Mouse (Mus musculus) splenic B cell, adult 2 months (primary cell): ENCODE data around the gene Esr1.
A peak's percentile ranks its signal among the peaks of the same experiment; 100 is the strongest.
"Not testable (repeated sequence)": the region's sequence is repeated elsewhere in the genome, so short reads cannot be mapped to it uniquely, and the experiment has no call there.

Source experiments
- DNase-seq: peaks from one replicate; pipeline ENCODE4 v3.0.0-alpha.2; 2011; ENCODE audit warnings: low read depth, low spot score
- H3K27me3 ChIP-seq: 2 replicates; pipeline ENCODE4 v1.6.1; 2012; ENCODE audit warnings: mild to moderate bottlenecking, low read length, moderate library complexity, mixed read lengths; ENCODE audit not compliant: control insufficient read depth, poor library complexity, insufficient read depth, severe bottlenecking
- H3K36me3 ChIP-seq: 2 replicates; pipeline ENCODE4 v1.6.1; 2012; ENCODE audit warnings: mild to moderate bottlenecking, low read length, moderate library complexity, mixed read lengths; ENCODE audit not compliant: control insufficient read depth, poor library complexity, insufficient read depth, severe bottlenecking

Gene Esr1

DNA sequence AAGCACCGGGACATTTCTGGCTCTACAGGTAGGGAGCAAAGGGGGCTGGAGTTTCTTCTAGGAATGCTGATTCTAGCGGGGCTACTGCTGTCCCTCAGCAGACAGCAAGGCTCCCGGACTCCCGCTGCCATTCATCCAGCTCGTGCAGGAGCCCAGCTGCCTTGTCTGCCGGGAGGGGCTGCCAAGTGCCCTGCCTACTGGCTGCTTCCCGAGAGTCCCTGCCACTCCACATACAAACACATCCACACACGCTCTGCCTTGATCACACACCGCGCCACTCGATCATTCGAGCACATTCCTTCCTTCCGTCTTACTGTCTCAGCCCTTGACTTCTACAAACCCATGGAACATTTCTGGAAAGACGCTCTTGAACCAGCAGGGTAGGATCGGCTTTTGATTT, 98.5 kb downstream of the Esr1 start:
- H3K36me3 ChIP-seq = no peaks in the 10 kb centered on the region
- no peak for DNase-seq
- no peaks in the 10 kb centered on the region for H3K27me3 ChIP-seq

DNA sequence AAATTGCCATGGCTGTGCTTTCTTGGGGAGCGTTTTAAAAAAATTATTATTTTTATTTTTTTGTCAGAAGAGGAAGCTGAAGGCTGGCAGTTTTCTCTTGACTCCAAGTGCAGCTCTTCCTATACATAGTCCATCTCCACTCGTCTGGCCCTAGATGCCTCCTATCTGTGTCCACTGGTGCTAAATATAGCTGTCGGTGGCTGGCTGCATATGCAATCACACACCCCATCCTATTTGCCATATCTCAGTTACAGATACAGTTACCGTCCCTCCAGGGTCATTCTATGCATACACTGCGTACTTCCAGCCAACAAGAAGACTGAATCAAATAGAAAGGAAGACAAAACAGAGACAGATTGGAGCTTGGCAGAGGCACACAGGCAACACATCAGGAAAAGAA, 100.0 kb downstream of the Esr1 start:
- Histone ChIP-seq H3K36me3 (no peaks in the 10 kb centered on the region), H3K27me3 (no peaks in the 10 kb centered on the region)
- DNase-seq = no peak

DNA sequence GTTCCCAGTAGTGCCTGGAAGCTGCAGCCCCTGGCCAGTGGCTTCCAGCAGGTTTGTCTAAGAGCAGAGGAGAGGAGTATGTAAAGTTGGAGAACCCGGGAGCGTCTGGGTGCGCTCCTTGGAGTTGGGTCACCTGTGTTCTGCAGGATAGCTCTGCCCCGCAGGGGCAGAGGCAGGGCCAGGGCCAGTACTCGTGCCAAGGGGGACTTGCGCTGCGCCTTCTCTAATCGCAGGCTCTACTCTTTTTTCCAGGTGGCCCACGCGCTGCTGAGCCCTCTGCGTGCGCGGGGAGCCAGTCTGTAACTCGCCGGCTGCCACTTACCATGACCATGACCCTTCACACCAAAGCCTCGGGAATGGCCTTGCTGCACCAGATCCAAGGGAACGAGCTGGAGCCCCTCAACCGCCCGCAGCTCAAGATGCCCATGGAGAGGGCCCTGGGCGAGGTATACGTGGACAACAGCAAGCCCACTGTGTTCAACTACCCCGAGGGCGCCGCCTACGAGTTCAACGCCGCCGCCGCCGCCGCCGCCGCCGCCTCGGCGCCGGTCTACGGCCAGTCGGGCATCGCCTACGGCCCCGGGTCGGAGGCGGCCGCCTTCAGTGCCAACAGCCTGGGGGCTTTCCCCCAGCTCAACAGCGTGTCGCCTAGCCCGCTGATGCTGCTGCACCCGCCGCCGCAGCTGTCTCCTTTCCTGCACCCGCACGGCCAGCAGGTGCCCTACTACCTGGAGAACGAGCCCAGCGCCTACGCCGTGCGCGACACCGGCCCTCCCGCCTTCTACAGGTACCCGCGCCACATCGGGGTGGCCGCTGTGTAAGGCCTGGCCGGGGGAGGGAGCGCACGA, 100.9 kb downstream of the Esr1 start:
- H3K27me3 ChIP-seq = no peaks in the 10 kb centered on the region
- no peaks in the 10 kb centered on the region for H3K36me3 ChIP-seq
- peak; percentile 18 for DNase-seq

DNA sequence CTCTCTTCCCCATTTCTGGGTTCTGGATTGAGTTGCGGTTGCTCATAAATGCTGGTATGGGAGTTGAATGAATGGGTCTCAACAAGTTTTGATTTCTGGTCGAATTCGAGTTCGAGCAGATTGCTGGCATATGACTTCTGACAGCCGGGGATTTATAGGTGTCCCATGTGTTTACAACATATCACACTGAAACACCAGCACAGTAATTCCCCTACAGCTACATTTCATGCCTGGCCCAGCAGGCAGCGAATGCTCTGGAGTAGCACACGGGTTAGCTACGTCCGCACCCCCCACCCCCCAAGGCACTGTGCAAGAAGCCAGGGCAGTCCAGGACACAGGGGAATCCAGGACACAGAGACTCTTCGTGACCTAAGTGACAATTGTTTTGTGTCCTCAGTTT, 102.0 kb downstream of the Esr1 start:
- Histone ChIP-seq H3K27me3 (no peaks in the 10 kb centered on the region), H3K36me3 (no peaks in the 10 kb centered on the region)

DNA sequence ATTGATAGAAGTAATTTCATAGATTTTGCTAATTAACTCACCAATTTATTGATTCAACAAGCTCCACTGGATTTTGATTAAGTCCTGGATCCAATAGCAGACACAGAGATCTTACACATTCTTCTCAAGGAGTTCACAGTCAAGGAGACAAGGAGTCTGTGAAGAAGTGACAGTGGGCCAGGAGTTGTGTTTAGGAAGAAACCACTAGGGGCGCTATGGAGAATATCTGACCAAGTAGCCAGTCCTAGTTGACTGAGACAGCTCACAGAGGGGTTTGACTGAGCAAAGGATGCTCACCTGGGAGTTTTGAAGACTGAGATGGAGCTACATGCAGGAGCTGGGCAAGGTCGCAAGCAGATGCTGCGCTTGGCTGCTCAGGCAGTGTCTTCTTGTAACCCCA, 113.5 kb downstream of the Esr1 start:
- peak; percentile 54 for DNase-seq
- Histone ChIP-seq H3K27me3 (no peaks in the 10 kb centered on the region), H3K36me3 (no peaks in the 10 kb centered on the region; the same call in 1 of the 2 replicates)

More for the DNA sequence above, 102.0 kb downstream of the Esr1 start:
- no peak for DNase-seq

DNA sequence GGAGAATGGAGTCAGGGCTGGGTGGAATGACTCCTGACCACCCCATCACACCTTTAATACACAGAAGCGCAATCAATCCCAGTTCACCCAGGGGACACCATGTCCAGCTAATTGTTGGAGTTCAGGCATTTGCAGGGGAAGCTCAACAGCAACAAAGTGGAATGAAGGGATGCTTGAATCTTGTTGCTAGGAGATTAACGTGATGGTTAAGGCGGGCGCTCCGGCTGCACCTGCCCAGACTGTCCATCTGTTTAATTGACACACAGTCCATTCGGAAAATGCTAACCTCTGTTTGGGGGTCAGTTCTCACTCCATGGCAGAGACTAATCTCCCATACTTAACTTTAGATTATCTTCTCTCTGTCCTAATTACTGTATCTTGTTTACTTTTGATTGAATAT, 114.7 kb downstream of the Esr1 start:
- no peaks in the 10 kb centered on the region for H3K27me3 ChIP-seq
- no peaks in the 10 kb centered on the region; the same call in 1 of the 2 replicates for H3K36me3 ChIP-seq
- DNase-seq = no peak

DNA sequence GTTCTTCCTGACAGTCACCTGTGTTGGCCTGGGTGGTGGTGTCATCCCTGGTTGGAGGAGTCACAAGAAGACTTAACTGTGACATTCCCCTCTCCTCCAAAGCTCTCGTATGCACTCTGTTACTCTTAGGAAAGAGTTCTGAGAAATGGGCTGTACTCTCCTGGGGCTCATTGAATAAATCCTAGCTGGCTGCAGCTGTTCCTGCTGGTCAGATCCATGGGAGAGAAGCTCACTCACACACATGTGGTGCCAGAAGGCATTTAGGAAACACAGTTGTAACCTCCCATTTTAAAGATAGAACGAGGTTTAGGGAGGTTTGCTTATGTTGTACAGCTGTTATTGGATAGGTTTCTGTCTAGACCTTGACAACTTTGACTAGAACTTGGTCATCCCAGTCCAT, 120.9 kb downstream of the Esr1 start:
- no peaks in the 10 kb centered on the region for H3K27me3 ChIP-seq
- no peaks in the 10 kb centered on the region for H3K36me3 ChIP-seq
- DNase-seq = no peak

DNA sequence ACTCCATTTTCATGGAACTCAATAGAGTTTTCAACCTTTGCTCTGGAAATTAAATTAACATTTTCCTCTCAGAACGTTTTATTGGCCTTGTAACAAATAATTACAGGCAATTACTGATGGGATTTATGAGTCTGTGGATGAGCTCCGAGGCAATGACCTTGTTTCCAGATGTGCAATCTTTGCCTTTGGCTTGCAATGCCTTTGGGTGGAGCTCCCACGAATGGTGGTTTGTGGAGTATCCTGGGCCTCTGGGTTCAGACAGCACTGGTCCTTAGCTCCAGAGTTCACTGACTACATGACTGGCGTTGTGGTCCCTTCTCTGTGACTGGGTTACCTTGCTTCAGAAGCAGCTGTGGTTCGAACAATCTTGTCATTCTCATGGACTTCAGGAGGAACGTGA, 122.6 kb downstream of the Esr1 start:
- no peak for DNase-seq
- no peaks in the 10 kb centered on the region for H3K27me3 ChIP-seq
- no peaks in the 10 kb centered on the region for H3K36me3 ChIP-seq

DNA sequence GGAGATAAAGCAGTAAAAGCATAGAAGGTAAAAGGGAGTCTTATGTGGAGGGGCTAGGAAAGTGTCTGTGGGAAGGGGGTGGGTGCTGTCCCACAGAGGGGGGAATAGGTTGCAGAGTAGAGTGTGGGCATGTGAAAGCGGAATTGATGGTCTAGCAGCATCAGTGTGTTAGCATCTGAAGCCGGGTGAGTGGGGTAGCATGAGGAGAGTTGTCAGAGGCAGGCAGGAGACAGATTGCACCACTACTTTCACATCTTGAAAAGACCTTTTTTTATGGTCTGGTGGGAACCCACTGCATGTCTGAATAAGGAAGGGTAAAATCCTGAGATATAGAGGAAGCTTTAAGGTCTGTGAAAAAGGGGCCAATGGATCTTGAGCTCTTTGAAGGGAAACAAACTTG, 123.5 kb downstream of the Esr1 start:
- Histone ChIP-seq H3K36me3 (no peaks in the 10 kb centered on the region), H3K27me3 (no peaks in the 10 kb centered on the region)
- no peak for DNase-seq

DNA sequence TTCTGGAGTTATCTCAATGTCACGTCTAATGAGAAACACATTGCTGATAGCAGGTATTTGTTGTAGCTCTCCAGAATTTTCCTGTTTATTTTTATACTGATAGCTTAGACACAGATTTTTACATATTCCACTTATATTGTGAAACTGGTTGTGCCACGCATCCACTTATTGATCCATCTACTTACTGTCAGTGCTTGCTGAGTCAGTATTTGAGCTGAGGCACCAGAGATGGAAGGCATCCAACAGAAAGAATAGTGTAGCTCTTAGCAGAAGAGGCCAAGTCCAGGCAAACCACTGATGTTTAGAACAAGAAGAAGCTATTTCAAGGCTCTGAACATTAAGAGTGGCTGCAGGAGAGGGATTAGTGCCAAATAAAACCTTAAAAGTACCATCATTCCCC, 126.9 kb downstream of the Esr1 start:
- no peak for DNase-seq
- Histone ChIP-seq H3K27me3 (no peaks in the 10 kb centered on the region), H3K36me3 (no peaks in the 10 kb centered on the region)

DNA sequence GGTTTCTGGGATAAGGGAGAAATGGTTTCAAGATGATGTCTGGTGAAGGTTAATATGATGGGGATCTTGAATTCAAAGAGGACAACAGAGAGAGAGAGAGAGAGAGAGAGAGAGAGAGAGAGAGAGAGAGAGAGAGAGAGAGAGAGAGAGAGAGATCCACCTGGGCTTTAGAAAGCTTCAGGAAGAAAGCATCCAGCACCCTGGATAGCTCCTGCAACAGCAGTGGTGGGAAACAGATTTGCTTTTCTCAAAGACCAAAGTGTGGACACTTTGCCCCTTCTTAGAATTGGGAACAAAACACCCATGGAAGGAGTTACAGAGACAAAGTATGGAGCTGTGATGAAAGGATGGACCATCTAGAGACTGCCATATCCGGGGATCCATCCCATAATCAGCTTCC, 139.7 kb downstream of the Esr1 start:
- not testable (repeated sequence) for DNase-seq, H3K36me3 ChIP-seq, H3K27me3 ChIP-seq

DNA sequence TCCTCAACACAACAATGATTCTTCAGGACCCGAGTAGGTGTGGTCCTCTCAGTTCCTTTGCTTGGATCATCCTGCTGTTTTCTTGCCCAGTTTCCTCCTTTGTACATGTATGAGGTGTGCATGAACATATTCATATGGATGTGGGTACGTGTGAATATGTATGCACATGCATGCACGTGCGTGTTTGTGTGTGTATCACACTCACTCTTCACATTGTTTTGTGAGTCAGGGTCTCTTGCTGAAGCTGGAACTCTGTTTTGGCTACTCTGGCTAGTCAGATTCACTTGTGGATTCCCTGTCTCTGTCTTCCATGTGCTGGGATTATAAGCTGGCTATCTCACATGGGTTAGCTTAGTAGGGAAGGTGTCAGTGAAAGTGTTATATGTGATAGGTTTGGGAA, 141.6 kb downstream of the Esr1 start:
- H3K27me3 ChIP-seq = no peaks in the 10 kb centered on the region
- no peak for DNase-seq
- no peaks in the 10 kb centered on the region for H3K36me3 ChIP-seq

DNA sequence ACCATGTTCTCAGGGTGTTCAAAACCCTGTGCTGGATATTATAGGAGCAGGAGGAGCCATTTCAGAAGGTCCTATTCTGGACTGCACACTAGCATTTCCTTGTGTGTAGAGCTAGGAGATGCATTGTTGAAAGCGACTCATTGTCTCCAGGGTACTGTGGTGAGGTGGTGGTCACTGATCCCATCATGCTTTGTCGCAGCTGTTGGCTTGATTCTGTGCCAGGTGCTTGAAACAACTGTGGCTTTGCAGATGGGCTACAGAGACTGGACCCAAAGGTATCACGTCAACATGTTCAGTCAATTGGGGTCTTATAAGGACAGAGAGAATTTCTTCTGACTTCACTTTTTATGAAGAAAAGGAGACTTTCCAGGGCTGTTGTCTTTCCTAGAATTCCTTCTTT, 164.1 kb downstream of the Esr1 start:
- DNase-seq = no peak
- Histone ChIP-seq H3K27me3 (no peaks in the 10 kb centered on the region), H3K36me3 (no peaks in the 10 kb centered on the region)

DNA sequence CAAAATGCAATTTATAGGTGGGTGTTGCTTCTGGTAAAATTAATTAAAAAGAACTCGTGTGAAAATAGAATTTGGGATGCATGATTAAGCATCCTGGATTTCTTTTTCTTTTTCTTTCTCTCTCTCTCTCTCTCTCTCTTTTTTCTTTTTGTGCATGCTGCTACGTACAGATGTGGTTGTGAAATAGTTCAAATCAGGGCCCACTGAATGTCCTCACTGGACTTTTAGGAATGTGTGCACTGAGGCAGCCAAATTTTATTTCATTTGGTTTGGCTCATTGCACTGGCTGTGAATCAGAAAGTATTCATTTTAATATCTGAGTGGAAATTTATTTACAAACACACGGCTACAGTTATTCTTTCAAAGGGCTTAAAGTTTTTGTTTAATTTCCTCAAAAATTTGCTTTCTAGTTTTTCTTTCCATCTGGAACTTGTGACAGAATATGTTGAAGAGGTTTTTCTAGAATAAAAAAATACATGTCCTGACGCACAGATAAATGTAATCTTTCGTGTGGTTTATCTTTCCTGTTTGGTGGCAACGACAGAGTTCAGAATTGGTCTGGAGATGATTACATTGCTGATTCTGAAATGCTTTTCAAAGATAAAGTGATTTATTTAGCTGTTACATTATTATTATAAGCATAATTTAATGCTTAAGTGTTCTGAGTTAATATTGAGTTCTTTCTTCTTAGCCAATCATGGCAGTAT, 164.8 kb downstream of the Esr1 start:
- H3K36me3 ChIP-seq = no peaks in the 10 kb centered on the region
- DNase-seq = no peak
- no peaks in the 10 kb centered on the region for H3K27me3 ChIP-seq

DNA sequence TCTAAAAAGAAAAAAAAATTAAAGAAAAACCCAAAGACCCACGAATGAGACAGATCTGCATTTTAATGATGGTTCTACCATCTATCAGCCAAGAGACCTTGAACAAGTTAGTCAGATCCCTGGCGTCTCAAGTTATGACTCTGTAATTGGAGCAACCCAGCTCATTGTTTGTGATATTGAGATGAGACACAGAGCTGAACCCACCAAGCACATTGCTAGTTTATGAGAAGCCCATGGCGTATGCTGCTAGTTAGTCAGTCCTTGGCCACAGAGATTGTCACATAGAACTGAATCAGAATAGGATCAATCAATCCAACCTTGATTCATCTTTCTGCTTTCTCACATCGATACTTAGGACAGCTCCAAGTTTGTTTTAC, 165.3 kb downstream of the Esr1 start:
- DNase-seq = no peak
- H3K27me3 ChIP-seq = no peaks in the 10 kb centered on the region
- H3K36me3 ChIP-seq = no peaks in the 10 kb centered on the region
